Comparison of ENCODE assay signal across 34 mouse cellular contexts in genomic region chr16:21837694-21838093, GRCm38 (mm10). TPM values are rescaled to one million over a fixed set of nuclear protein-coding genes. Genes with fewer than 3 reads are reported as not detected.
"Had no signal": no experiment of that assay in that cellular context is flagged by ENCODE, and none has a peak within 500 bp of the region (broad histone marks: within the 10 kb centered on the region; RNA-seq: fewer than 3 reads in every experiment).

No protein-coding gene starts in this region.

- H3K27me3 ChIP-seq: heart, embryonic 12.5 days; heart, embryonic 13.5 days; heart, embryonic 15.5 days; hindbrain, embryonic 12.5 days; hindbrain, embryonic 13.5 days; hindbrain, embryonic 15.5 days; intestine, embryonic 15.5 days; kidney, embryonic 15.5 days had no signal

- H3K4me1 ChIP-seq: heart, embryonic 12.5 days; heart, embryonic 13.5 days; heart, embryonic 15.5 days; hindbrain, embryonic 12.5 days; hindbrain, embryonic 15.5 days had no signal

- H3K36me3 ChIP-seq: heart, embryonic 12.5 days; heart, embryonic 13.5 days; heart, embryonic 15.5 days; hindbrain, embryonic 10.5 days; hindbrain, embryonic 12.5 days; hindbrain, embryonic 13.5 days; hindbrain, embryonic 15.5 days; intestine, embryonic 15.5 days; kidney, embryonic 15.5 days had no signal

- H3K4me3 ChIP-seq: heart, embryonic 12.5 days; heart, embryonic 13.5 days; heart, embryonic 15.5 days; hindbrain, embryonic 10.5 days; hindbrain, embryonic 12.5 days; hindbrain, embryonic 13.5 days; hindbrain, embryonic 15.5 days; intestine, embryonic 15.5 days; kidney, embryonic 15.5 days; layer of hippocampus, adult 2 months; left cerebral cortex, adult 2 months had no signal

- H3K9ac ChIP-seq: heart, embryonic 12.5 days; heart, embryonic 13.5 days; heart, embryonic 15.5 days; hindbrain, embryonic 12.5 days; hindbrain, embryonic 13.5 days; hindbrain, embryonic 14.5 days; hindbrain, embryonic 15.5 days; intestine, embryonic 15.5 days; kidney, embryonic 15.5 days had no signal

- ATAC-seq: hindbrain, embryonic 16.5 days; inflammation-experienced regulatory T-cells, adult 6 months; intestine, postnatal 0 days had no signal

- H3K4me2 ChIP-seq: heart, embryonic 12.5 days; heart, embryonic 13.5 days; heart, embryonic 15.5 days; hindbrain, embryonic 12.5 days; hindbrain, embryonic 13.5 days; hindbrain, embryonic 14.5 days; hindbrain, embryonic 15.5 days; intestine, embryonic 15.5 days; kidney, embryonic 15.5 days had no signal

- H3K9me3 ChIP-seq: heart, embryonic 12.5 days; heart, embryonic 13.5 days; heart, embryonic 15.5 days; hindbrain, embryonic 10.5 days; hindbrain, embryonic 12.5 days; hindbrain, embryonic 13.5 days; hindbrain, embryonic 15.5 days; intestine, embryonic 15.5 days; kidney, embryonic 15.5 days had no signal

- H3K27ac ChIP-seq: heart, embryonic 13.5 days; heart, embryonic 15.5 days; hindbrain, embryonic 10.5 days; hindbrain, embryonic 12.5 days; hindbrain, embryonic 13.5 days; hindbrain, embryonic 14.5 days; hindbrain, embryonic 15.5 days; hindbrain, postnatal 0 days; intestine, embryonic 15.5 days; kidney, embryonic 15.5 days; kidney, postnatal 0 days; layer of hippocampus, adult 2 months; left cerebral cortex, adult 2 months had no signal

- DNase-seq: heart, postnatal 10 days; heart, postnatal 14 days; heart, postnatal 36 days; heart, postnatal 4 days; kidney, adult 11 months; kidney, adult 18-20 months; kidney, adult 2 months; kidney, adult 8-10 months; kidney, adult 9 months; kidney, postnatal 10 days; kidney, postnatal 14 days; kidney, postnatal 25 days; kidney, postnatal 36 days; kidney, postnatal 4 days; layer of hippocampus, adult 9-11 months; layer of hippocampus, postnatal 36 days had no signal

RNA-seq across cellular contexts. Expression of gene Map3k13, which starts 43.5 kb away (rescaled TPM):
- total RNA-seq: hematopoietic stem cell, adult 5-6 weeks had no signal
